Mouse (Mus musculus): Measurements from ENCODE around the gene Tmem183a.

Gene Tmem183a

DNA sequence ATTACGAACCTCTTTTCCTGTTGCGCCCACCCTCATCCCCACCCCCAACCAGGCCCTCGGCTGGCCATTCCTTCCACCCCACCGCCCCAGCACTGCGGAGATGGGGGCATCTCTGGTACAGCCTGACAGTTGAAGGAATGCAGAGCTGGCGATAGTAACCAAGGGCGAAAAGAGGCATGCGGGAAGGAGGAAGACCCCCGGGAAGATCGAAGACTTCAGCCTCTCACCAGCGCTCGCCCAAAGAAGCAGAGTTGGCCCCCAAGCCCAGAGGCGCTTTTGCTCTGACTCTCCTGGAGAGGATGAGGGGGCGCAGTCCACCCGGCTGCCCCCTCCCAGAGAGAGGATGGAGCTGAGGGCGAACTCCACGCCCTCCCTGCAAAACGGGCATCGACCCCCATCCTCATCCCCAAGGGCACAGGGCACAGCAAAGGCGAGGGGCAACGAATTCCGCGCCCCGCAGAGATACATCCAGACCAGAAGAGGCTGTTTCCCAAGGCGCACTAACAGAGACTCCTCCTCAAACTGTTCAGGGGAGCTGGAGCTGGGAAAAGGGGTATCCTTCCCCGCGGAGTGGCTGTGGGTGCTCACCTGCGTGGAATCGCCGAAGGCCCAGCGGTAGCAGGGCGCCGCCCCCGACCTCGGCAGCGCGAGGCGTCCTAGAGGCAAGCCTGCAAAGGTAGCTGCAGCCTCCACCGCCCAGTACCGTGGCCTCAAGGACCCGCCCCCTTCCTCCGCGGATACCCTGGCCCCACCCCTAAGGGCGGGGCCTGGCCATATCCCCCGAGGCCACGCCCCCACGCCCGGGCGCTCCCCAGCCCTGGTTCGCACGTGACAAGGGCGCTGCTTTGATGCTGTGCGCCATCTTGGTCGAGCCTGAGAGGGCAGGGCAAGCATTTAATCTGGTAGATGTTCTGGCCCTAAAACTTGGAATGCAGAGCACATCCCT is 17.5 kb downstream of the Tmem183a start:
- peak; percentile 38 to 63 for DNase-seq

DNA sequence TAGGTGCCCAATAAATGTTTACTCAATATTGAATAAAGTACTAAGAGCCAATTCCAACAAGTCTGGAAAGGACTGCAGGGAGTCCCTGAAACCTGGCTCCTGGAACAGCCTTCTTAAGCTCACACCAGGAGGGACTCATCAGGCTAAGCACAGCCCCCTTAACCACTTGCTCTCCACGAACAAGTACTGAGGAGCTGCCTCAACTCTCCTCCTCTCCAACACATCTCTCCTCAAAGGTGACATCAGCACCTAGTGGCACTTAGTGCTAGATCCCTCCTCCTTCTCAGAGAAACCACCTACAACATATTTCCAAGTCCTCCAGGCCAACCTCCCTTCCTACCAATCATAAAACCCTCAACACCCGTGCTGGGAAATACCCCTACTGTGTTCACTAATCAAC is 18.2 kb downstream of the Tmem183a start:
- DNase-seq, result no peak

DNA sequence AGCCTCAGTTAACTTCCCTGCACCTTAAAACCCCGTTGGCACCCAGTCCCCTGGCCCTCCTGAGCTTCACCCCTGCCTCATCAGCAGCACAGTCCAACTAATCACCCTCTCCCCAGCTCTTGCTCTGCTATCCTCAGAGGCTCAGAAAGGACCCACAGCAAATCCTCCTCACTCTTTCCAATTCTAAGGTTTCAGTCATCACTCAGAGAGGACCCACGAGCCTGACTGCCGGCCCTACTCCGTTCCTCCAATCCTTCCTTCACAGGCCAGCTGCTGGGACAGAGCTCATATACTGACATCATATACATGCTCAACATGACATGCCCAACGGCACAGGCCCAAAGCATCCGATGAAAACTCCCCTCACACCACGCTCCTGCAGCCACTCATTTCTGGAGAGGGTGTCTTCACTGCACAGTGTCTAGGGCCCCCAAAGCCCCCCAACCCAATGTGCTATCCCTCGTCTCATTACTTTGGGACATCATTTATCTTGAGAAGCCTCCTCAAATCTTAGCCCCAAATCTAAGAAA is 18.9 kb downstream of the Tmem183a start:
- DNase-seq, result no peak

DNA sequence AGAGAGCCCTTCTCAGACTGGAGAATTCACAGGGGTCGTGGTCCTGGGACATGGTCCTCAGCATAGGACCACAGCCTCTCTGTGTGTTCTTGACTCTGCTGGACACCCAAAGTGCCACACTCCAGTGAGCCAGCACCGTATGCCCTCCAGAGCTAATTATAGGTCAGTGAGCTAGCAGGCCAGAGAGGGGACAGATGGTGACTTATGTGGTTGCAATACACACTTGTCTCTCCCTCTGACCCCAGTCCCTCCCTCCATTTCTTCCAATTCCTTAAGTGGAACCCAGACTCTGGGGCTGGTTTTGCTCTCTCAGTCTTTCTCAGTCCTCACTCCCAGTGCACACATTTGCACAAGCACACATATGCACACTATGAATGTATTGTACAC is 19.5 kb downstream of the Tmem183a start:
- DNase-seq, result no peak

GRCm38 (mm10) chr1:134341641-134342277 is 20.0 kb downstream of the Tmem183a start:
- DNase-seq, result no peak

- no peak for DNase-seq
These were observed 21.8 kb downstream of the Tmem183a start for GRCm38 (mm10) chr1:134339757-134340619.

GRCm38 (mm10) chr1:134339162-134339561 is 22.6 kb downstream of the Tmem183a start:
- DNase-seq, result no peak

GRCm38 (mm10) chr1:134336958-134337710 is 24.6 kb downstream of the Tmem183a start:
- no peak for DNase-seq

DNA sequence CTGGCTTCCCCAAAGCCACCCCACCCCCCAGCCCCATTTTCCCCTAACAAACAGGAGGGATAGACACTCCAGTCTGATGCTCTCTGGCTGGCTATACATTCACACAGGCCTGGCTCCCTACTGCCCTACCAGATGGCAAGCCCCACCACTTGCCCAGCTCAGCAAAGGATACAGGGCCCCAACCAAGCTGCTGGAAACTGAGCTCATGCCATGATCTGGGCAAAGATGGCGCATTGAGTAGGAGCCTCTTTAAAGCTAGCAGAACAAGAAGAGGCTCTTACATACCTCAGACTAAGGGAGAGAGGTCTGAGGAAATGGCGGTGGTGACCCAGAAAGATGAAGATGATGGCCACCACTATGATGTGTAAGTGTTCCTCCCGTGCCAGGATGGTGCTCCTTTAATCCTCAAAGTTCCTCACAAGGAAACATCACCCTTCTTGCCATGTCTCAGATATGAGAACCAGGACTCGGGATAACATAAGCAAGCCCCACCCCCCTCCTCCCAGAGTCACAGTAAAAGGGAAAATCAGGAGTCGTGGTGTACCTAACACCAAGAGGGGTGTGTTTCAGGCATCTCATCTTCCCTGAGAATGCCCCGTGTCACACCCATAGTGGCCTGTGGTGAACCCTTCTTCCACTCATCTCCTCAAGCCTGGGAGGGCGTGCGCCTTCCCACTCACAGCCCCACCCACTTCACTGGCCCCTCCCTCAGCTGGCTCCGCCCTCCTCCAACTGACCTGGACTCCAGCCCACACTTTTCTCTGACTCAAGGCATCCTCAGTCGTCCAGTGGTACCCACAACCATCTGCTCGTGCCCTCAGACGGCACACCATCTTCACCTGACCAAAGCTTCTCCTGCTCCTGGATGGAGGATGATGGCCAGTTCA is 25.6 kb downstream of the Tmem183a start:
- DNase-seq, result no peak

DNA sequence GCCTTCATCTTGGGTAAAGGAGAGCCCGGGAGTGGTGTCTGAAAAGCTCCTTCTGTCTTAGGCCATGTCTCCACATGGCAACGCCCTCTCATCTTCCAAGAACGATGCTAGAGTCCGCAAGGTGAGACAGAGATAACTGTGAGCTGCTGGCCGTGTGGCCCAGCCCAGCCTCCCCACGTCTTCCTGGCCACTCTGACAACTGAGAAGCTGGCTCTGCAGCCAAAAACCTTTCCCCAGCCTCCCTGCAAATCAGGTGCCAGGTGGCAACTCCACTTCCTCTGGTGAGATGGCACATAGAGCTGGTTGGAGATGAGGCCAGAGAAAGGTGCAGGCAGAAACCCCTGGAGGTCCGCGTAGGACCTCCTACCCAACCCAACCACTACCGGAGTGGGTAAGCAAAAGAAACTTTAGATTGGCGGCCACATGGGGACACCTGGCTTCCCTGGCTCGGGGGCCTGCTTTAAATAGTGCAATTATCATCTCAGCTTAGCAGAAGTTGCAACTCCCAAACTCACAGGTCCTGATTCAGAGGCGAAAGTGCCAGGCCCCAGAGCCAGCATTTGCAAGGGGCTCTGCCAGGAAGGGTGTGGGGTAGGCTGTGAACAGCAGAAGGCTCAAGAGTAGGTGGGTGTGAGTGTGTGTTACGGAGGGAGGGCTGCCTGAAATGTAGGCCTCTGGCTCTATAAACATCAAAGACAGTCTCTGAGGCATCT is 26.4 kb downstream of the Tmem183a start:
- no peak for DNase-seq

GRCm38 (mm10) chr1:134334111-134334827 is 27.5 kb downstream of the Tmem183a start:
- no peak for DNase-seq

- DNase-seq, result no peak
These were observed 28.2 kb downstream of the Tmem183a start for GRCm38 (mm10) chr1:134333371-134334110.

DNA sequence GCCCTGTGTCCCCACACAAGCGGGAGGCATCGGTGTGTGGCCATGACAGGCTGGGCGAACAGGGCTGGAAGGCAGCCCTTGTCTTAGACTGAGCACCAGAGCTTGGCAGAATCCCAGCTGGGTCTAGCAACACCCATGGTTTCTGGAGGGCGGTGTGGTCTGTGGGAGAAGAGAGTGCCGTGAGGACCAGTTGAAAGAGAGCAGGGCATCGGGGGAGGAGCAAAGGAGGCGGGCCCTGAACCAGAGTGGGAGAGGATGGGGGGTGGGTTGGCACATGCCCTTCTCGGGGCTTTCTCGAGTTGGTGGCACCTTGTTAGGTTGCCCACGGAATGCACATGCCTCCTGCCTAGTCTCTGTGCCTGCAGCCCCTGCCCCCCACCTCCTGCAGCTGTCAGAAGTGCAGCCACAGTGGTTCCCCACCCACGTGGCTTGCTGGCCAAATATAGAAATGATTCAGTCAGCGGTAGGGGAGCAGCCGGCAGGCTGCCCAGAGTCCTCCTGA is 29.0 kb downstream of the Tmem183a start, which contains the start of gene Ppfia4:
TSS of gene Ppfia4 (minus strand) at position 159 of the 502 bp plus-strand sequence.
- DNase-seq, result no peak

DNA sequence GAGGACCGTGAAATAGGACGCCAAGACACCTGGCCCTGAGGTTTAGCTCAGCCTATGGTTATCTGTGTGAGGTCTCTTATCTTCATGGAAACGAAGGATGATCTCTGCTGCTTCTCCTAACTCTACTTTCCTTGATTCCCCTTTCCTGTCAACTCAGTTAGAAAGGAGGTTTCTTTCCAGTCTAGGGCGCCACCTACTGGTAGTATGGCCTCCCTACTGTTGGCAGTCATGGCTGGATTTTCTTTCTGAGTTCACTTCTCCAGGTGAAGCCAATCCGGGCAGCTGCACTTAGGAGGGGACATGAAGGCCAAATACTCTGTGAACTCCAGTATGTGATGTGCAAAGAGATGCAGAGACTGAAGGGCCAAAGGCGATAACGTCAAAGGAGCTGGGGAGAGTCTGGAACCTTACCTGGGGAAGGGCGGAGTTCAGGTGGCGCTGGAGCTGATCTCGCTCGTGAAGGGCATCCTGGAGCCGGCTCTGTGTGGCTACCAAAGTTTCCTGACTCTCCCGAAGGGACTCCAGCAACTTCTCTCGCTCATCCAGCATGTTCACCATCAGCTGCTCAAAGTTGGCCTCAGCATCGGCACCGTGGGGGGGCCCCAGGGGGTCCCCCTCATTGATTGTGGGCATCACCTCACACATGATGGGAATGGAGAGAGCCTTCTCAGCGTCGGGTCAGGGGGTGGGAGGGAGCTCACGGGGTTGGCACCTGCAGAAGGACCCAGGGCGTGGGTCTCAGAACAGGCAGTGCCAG is 29.7 kb downstream of the Tmem183a start:
- DNase-seq, result peak; percentile 39 to 80

DNA sequence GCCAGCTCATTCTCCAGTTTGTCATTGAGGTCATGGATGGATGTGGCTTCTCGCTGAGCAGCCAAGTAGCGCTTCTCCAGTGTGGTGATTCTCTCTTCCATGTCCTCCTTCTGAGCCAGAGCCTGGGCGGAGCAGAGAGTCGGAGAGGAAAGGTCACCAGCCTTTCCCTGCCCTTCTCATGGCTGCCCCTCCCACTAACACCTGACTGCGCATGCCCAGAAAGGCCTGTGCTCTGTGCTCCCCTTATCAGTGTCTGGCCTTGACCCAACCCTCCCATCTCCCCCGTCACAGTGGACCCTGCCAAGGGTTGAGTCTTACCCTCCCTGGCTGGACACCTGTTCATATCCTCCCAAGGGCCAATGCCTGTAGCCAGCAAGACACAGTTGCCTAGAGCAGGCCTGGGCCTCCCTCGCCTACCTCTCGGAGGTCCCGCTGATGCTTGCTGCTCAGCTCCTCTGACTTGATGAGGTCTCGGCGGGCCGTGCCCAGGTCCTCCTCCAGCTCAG is 34.9 kb downstream of the Tmem183a start:
- DNase-seq, result no peak

GRCm38 (mm10) chr1:134322591-134322990 is 39.2 kb downstream of the Tmem183a start:
- DNase-seq, result peak in 1 of 2 experiments; percentile 23

GRCm38 (mm10) chr1:134320691-134321301 is 41.0 kb downstream of the Tmem183a start:
- no peak for DNase-seq

Measured in kidney, adult 8-10 months (tissue).